Mouse (Mus musculus): ENCODE measurements around the gene Dmrt2. TPM values are rescaled to one million over a fixed set of nuclear protein-coding genes. Genes with fewer than 3 reads are reported as not detected.

Gene Dmrt2
- polyA plus RNA-seq, 1 experiment from 2014 or later: 1.2 TPM

DNA sequence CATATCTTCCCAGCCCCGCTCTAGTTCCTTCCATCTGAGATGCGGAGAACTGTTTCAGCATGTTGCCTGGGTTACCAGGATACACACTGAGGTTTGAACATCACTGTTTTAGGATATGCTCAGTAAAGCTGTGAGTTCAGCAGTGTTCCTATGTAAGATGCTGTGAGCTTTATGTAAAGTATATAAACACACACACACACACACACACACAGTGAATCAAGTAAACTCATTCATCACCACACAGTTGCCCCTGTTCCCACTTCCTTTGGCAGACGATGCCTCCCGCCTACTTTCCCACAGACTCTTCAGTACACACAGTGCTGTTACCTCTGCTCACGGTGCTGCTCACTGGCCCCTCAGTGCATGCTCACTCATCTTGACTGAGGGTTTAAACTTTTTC lies 19.7 kb upstream of the Dmrt2 start:
- no peak for ATAC-seq (ENCODE audit: low FRiP score, low TSS enrichment)
- Histone ChIP-seq H3K4me3 (ENCODE audit: low read length) (no peak overlapping the region), H3K27me3 (ENCODE audit: control insufficient read depth, insufficient read depth, low read length) (peaks cover 10% of the 10 kb centered on the region), H3K9ac (ENCODE audit: low read depth, low read length) (no peak overlapping the region), H3K4me2 (replicated peaks; ENCODE audit: low read depth, low read length) (no peak overlapping the region), H3K36me3 (ENCODE audit: control insufficient read depth, insufficient read depth, low read length) (no peaks in the 10 kb centered on the region), H3K27ac (ENCODE audit: low read depth, low read length) (no peak overlapping the region), H3K9me3 (ENCODE audit: control insufficient read depth, low read length) (no peaks in the 10 kb centered on the region), H3K4me1 (ENCODE audit: control insufficient read depth, insufficient read depth, low read length) (no peaks in the 10 kb centered on the region)
- WGBS: 77% methylated on average over 5 of the region's 5 CpGs

DNA sequence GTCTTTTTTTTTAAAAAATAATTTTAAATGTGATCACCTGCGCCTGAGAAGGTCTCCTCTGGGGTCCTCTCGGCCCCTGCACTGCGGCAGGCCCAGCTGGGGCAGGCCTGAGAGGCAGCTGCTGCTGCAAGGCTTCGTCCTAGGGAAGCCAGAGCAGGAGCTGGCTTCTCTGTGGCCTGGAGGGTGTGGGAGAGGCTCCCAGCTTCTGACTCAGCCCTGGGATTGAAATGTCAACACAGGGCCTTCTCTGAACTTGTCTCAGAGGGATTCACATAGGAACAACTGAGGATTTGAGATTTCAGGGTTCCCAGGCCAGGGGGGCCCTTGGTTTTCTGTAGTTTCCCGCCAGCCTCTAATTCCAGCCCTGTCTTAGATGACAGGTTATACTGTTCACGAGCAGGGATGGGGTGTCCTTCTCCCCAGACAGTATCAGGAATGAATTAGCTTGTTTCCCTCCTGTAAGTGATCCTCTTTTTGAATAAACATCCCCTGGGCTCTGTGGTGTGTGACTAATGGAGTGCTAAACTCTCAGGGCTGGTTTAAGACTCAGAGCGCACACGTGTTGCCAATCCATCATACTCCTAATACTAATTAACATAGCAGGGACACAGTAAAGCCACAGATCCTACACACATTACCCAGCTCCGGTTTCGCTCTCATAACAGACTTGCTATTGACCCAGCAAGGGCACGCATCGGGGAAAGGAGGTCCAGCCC lies 18.0 kb upstream of the Dmrt2 start:
- peak; percentile 86 for ATAC-seq (ENCODE audit: low FRiP score, low TSS enrichment)
- H3K4me1 ChIP-seq (ENCODE audit: control insufficient read depth, insufficient read depth, low read length): no peaks in the 10 kb centered on the region
- H3K36me3 ChIP-seq (ENCODE audit: control insufficient read depth, insufficient read depth, low read length): no peaks in the 10 kb centered on the region
- H3K9ac ChIP-seq (ENCODE audit: low read depth, low read length): no peak overlapping the region
- H3K9me3 ChIP-seq (ENCODE audit: control insufficient read depth, low read length): no peaks in the 10 kb centered on the region
- no peak overlapping the region for H3K4me3 ChIP-seq (ENCODE audit: low read length)
- no peak overlapping the region for H3K27ac ChIP-seq (ENCODE audit: low read depth, low read length)
- no peak overlapping the region for H3K4me2 ChIP-seq (replicated peaks; ENCODE audit: low read depth, low read length)
- peaks cover 20% of the 10 kb centered on the region for H3K27me3 ChIP-seq (ENCODE audit: control insufficient read depth, insufficient read depth, low read length)
- 28% methylated on average over 12 of the region's 12 CpGs for WGBS

- 0 out of 2 replicates have a peak, but pooled peaks have one; percentile 60 for ATAC-seq (ENCODE audit: low FRiP score, low TSS enrichment)
- H3K4me3 ChIP-seq (ENCODE audit: low read length): no peak overlapping the region
- no peaks in the 10 kb centered on the region for H3K9me3 ChIP-seq (ENCODE audit: control insufficient read depth, low read length)
- peaks cover 76% of the 10 kb centered on the region for H3K27me3 ChIP-seq (ENCODE audit: control insufficient read depth, insufficient read depth, low read length)
- 1% methylated on average over 31 of the region's 31 CpGs for WGBS
- no peak overlapping the region for H3K4me2 ChIP-seq (replicated peaks; ENCODE audit: low read depth, low read length)
- H3K4me1 ChIP-seq (ENCODE audit: control insufficient read depth, insufficient read depth, low read length): 0 out of 2 replicates have a peak, but pooled peaks cover 3% of the 10 kb centered on the region
- no peak overlapping the region for H3K27ac ChIP-seq (ENCODE audit: low read depth, low read length)
- H3K36me3 ChIP-seq (ENCODE audit: control insufficient read depth, insufficient read depth, low read length): no peaks in the 10 kb centered on the region
- no peak overlapping the region for H3K9ac ChIP-seq (ENCODE audit: low read depth, low read length)
Observed at GRCm38 (mm10) chr19:25665486-25666339, 6.5 kb upstream of the Dmrt2 start.

DNA sequence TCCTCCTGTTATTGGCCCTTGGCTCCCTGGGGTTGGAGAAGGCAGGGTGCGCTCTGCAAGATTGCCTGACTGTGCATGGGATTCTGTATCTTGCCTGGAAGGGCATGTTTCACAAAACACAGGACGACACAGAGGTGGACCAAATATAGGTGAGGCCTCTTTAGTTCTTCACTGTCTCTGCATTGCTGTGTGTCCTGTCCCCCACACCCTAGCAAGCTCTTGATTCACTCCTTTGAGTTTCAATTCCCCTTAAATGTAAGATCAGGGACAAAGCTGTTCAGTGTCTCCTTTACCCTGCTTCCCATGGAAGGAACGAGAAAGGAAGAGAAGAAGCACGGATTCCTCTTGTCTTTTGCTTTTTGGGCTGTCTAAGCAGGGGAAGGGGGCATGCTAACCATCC lies 4.4 kb upstream of the Dmrt2 start:
- H3K27ac ChIP-seq (ENCODE audit: low read depth, low read length): no peak overlapping the region
- no peaks in the 10 kb centered on the region for H3K9me3 ChIP-seq (ENCODE audit: control insufficient read depth, low read length)
- H3K27me3 ChIP-seq (ENCODE audit: control insufficient read depth, insufficient read depth, low read length): peaks cover 92% of the 10 kb centered on the region
- H3K4me1 ChIP-seq (ENCODE audit: control insufficient read depth, insufficient read depth, low read length): 0 out of 2 replicates have a peak, but pooled peaks cover 6% of the 10 kb centered on the region
- H3K4me3 ChIP-seq (ENCODE audit: low read length): no peak overlapping the region
- no peak overlapping the region for H3K9ac ChIP-seq (ENCODE audit: low read depth, low read length)
- no peak for ATAC-seq (ENCODE audit: low FRiP score, low TSS enrichment)
- H3K36me3 ChIP-seq (ENCODE audit: control insufficient read depth, insufficient read depth, low read length): no peaks in the 10 kb centered on the region
- no peak overlapping the region for H3K4me2 ChIP-seq (replicated peaks; ENCODE audit: low read depth, low read length)
- 11% methylated on average over 4 of the region's 4 CpGs for WGBS

DNA sequence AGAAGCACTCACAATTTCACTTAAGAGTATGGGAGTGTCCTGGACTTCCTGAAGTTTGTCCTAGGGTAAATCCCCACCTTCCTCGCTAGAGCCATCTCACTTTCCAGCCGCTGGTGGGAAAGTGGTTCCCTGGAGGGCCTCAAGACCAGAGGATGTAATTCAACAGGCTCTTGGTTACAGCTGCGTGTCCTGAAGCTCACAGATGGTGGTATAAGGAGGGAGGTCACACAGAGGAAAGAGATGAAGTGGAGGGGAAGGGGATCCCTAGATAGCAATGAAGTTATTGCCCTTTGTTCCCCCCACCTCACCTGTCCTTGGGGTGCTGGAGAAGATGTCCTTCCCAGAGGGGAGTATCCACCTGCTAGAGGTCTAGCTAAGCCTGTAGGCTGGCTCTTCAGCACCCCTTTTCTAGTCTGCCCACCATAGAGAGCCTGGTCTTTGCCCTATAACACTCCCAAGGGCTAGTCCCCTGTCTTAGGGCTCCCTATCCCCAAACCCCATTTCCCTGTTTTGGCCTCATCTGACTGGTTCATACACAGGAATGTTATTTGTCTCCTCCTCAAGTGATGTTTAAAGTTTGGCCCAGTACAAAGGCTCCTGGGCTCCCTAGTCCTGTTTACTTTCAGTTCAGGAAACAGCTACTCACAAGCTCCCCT lies 2.5 kb upstream of the Dmrt2 start:
- Histone ChIP-seq H3K4me2 (replicated peaks; ENCODE audit: low read depth, low read length) (no peak overlapping the region), H3K4me3 (ENCODE audit: low read length) (no peak overlapping the region), H3K36me3 (ENCODE audit: control insufficient read depth, insufficient read depth, low read length) (no peaks in the 10 kb centered on the region), H3K27me3 (ENCODE audit: control insufficient read depth, insufficient read depth, low read length) (peaks cover 99% of the 10 kb centered on the region), H3K4me1 (ENCODE audit: control insufficient read depth, insufficient read depth, low read length) (0 out of 2 replicates have a peak, but pooled peaks cover 6% of the 10 kb centered on the region), H3K27ac (ENCODE audit: low read depth, low read length) (no peak overlapping the region), H3K9ac (ENCODE audit: low read depth, low read length) (no peak overlapping the region), H3K9me3 (ENCODE audit: control insufficient read depth, low read length) (no peaks in the 10 kb centered on the region)
- no peak for ATAC-seq (ENCODE audit: low FRiP score, low TSS enrichment)
- WGBS: 0% methylated on average over 3 of the region's 3 CpGs

- Histone ChIP-seq H3K27ac (ENCODE audit: low read depth, low read length) (no peak overlapping the region), H3K9me3 (ENCODE audit: control insufficient read depth, low read length) (no peaks in the 10 kb centered on the region), H3K27me3 (ENCODE audit: control insufficient read depth, insufficient read depth, low read length) (peaks cover 96% of the 10 kb centered on the region), H3K9ac (ENCODE audit: low read depth, low read length) (no peak overlapping the region), H3K4me3 (ENCODE audit: low read length) (no peak overlapping the region), H3K4me2 (replicated peaks; ENCODE audit: low read depth, low read length) (no peak overlapping the region), H3K36me3 (ENCODE audit: control insufficient read depth, insufficient read depth, low read length) (no peaks in the 10 kb centered on the region), H3K4me1 (ENCODE audit: control insufficient read depth, insufficient read depth, low read length) (0 out of 2 replicates have a peak, but pooled peaks cover 4% of the 10 kb centered on the region)
- ATAC-seq (ENCODE audit: low FRiP score, low TSS enrichment): no peak
- 2% methylated on average over 17 of the region's 17 CpGs for WGBS
Observed at GRCm38 (mm10) chr19:25670571-25671285, 1.5 kb upstream of the Dmrt2 start.

DNA sequence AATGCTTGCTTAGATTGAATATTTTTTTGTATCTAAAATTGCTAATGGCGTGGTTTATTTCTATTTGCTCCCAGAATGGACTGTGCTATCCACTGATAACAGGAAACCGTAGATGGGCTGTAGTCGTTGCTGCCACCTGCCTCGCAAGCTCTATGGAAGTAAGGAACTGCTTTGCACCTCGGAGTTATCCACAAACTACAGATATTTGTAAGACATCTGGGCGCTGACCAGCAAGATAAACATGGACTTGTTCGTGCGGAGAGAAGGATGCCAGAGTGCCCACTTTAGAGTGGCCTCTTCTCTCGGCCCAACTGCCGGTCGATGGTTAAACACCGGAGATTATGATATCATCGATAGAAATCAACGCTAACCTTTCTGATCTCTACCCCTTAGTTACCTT lies 530 bp upstream of the Dmrt2 start:
- ATAC-seq (ENCODE audit: low FRiP score, low TSS enrichment): no peak
- H3K9ac ChIP-seq (ENCODE audit: low read depth, low read length): no peak overlapping the region
- under 1% methylated on average over 14 of the region's 14 CpGs for WGBS

DNA sequence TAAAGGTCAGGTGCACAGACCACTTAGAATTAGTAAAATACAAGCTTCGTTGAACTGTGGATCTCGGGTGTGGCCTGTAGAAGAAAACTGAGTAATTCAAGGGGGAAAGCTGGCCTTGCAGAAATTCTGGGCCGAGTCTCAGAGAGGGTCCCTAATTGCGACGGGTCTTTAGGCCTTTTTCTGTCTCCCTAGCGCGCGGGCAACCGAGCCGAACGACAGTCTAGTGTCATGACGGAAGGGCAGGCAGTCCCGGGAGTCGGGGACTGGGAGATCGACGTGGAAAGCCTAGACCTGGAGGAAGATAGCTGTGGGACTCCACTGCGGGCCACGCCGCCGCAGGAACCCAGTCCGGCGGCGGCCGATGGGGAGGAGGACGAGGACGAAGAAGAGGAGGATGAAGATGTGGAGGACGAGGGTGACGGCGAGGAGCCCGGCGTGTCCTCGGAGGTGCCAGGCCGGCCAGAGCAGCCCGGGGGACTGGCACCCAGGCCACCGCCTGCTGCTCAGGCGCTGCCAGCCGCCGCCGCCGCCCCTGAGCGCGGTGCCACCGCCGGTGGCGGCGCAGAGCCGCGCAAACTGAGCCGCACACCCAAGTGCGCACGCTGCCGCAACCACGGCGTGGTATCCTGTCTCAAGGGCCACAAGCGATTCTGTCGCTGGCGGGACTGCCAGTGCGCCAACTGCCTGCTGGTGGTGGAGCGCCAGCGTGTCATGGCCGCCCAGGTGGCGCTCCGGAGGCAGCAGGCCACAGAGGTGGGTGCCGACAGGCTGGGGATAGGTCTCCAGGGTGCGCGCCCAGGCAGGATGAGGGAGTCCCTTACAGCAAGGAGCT lies 1.2 kb downstream of the Dmrt2 start:
- WGBS: under 1% methylated on average over 58 of the region's 66 CpGs
- 0 out of 2 replicates have a peak overlapping the region, but pooled peaks have one; percentile 31 for H3K9ac ChIP-seq (ENCODE audit: low read depth, low read length)
- H3K9me3 ChIP-seq (ENCODE audit: control insufficient read depth, low read length): no peaks in the 10 kb centered on the region
- 0 out of 2 replicates have a peak, but pooled peaks have one; percentile 25 for ATAC-seq (ENCODE audit: low FRiP score, low TSS enrichment)
- no peak overlapping the region for H3K27ac ChIP-seq (ENCODE audit: low read depth, low read length)
- peaks cover 96% of the 10 kb centered on the region for H3K27me3 ChIP-seq (ENCODE audit: control insufficient read depth, insufficient read depth, low read length)
- peak overlapping the region; percentile 59 for H3K4me2 ChIP-seq (replicated peaks; ENCODE audit: low read depth, low read length)
- H3K4me3 ChIP-seq (ENCODE audit: low read length): peak overlapping the region; percentile 40
- H3K4me1 ChIP-seq (ENCODE audit: control insufficient read depth, insufficient read depth, low read length): 0 out of 2 replicates have a peak, but pooled peaks cover 4% of the 10 kb centered on the region
- H3K36me3 ChIP-seq (ENCODE audit: control insufficient read depth, insufficient read depth, low read length): no peaks in the 10 kb centered on the region

More for the DNA sequence above, 530 bp upstream of the Dmrt2 start:
- H3K4me1 ChIP-seq (ENCODE audit: control insufficient read depth, insufficient read depth, low read length): 0 out of 2 replicates have a peak, but pooled peaks cover 4% of the 10 kb centered on the region
- H3K4me3 ChIP-seq (ENCODE audit: low read length): peak overlapping the region; percentile 40
- H3K27me3 ChIP-seq (ENCODE audit: control insufficient read depth, insufficient read depth, low read length): peaks cover 96% of the 10 kb centered on the region
- no peaks in the 10 kb centered on the region for H3K36me3 ChIP-seq (ENCODE audit: control insufficient read depth, insufficient read depth, low read length)
- H3K27ac ChIP-seq (ENCODE audit: low read depth, low read length): no peak overlapping the region
- H3K4me2 ChIP-seq (replicated peaks; ENCODE audit: low read depth, low read length): peak overlapping the region; percentile 52
- H3K9me3 ChIP-seq (ENCODE audit: control insufficient read depth, low read length): no peaks in the 10 kb centered on the region
